Mouse (Mus musculus) ES-Bruce4 (cell line): ENCODE results near the gene Plb1.

Source experiments
- CTCF ChIP-seq: IDR thresholded peaks from one replicate; pipeline ENCODE4 v1.8.1; 2011; ENCODE audit warnings: low read depth, low read length
- EP300 ChIP-seq: IDR thresholded peaks from 2 replicates; pipeline ENCODE4 v1.6.1; 2011; ENCODE audit warnings: low read depth, low read length; ENCODE audit not compliant: insufficient read depth

GRCm38 (mm10) chr5:32199594-32199993, 32.9 kb upstream of the Plb1 start:
- TF ChIP-seq CTCF = no peak
- no peak for TF ChIP-seq EP300
